Mouse (Mus musculus) embryo, embryonic 11.5 days (tissue): Measurements from ENCODE around the gene Wnt7a.

ENCODE experiments used
- DNase-seq: peaks from one replicate; pipeline ENCODE4 v3.0.0-alpha.2; 2012; ENCODE audit warnings: low read depth, low spot score

Gene Wnt7a

DNA sequence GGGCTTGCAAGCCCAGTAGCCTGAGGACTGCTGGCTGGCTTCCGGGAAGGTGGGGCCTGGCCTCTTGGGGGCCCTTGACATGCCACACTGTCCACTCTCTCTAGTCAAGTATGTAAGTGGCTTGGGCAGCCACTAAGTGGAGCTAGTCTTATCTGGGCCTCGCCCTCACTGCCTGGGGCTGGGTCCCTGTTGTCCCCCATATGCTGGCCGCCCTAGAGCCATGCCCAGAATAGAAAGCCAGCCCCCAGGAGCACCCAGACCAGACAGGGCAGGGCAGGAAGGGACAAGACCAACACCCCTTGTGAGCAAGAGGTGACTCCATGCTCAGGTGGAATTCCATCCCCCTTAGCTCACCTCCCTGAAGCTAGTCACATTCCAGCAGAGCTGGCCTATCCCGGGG lies 22.0 kb downstream of the Wnt7a start:
- no peak for DNase-seq

DNA sequence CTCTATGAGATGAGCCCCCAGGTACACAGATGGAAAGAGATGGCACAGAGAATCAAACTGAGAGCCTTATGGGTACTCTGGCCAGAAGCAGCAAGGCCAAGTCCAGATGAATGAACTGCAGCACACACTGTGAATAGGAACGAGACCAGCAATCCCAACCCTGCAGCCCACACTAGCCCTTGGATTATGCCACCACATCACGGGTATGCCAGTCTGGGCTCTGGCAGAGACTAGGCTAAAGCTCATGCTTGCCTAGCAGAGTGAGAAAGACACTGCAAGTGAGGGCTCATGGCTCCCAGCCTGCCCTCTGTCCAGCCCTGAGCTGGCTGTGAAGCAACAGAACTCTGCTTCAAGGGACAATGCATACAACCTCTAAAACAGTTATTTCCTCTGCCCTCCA lies 26.7 kb downstream of the Wnt7a start:
- DNase-seq: no peak

- no peak for DNase-seq
These were observed 27.3 kb downstream of the Wnt7a start for GRCm38 (mm10) chr6:91383871-91384270.

DNA sequence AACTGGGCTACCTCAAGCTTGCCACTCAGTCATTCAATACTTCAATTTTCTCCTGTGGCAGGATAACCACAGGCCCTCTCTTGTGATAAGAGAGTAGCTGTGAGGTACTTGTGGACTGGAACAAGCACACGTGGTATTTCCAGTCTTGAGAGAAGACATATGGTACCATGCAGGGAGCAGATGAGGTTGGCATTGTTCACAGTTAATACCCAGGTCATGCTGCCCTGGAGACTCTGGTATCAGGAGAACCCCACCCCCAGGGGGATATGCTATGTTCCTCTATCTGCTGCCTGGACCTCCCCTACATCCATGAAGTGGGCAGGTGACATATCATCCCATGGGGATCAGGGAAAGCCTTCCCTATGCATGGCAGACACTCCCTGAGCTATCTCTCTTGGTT lies 27.9 kb downstream of the Wnt7a start:
- DNase-seq: no peak

- no peak for DNase-seq
These were observed 31.3 kb downstream of the Wnt7a start for GRCm38 (mm10) chr6:91379871-91380270.

GRCm38 (mm10) chr6:91379266-91379665 lies 31.9 kb downstream of the Wnt7a start:
- DNase-seq: no peak

- no peak for DNase-seq
These were observed 38.2 kb downstream of the Wnt7a start for GRCm38 (mm10) chr6:91372977-91373376.

- no peak for DNase-seq
These were observed 38.6 kb downstream of the Wnt7a start for GRCm38 (mm10) chr6:91372586-91372971.

- no peak for DNase-seq
These were observed 39.1 kb downstream of the Wnt7a start for GRCm38 (mm10) chr6:91371912-91372585.

DNA sequence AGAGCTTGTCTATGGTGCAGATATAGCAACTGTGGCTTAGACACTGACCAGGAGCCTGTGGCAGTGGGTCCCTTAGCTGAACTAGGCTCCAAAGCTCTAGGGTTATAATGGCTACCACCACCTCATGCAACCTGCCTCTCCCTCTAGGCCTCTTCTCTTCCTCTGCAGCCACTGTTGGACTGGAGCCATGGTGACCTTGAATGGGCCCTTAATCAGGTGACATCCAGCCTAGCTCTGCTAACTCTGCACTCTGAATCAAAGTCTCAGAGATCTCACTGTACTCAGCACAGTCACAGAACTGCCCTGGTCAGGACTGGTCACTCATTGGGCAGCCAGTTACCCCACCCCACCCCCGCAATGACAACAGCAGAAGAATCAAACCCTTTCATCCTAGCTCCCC lies 44.4 kb downstream of the Wnt7a start:
- DNase-seq: no peak

DNA sequence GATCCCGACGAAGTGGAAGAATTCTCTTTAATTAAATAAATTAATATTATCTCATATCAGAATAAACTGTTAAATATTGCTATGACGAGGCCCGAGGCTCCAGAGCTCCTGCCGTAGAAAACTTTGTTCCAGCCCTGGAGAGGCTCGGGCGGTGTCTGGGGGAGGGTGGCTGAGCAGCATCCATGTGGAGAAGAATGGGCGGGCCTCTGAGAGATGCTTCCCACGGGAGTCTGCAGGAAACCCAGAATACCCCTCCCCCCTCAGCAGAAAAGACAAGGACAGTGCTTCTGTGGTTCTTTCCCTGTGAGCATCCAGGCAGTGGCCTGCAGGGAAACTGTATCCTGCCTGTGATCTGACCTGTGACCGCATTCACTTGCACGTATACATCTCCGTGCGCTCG lies 45.7 kb downstream of the Wnt7a start:
- no peak for DNase-seq

DNA sequence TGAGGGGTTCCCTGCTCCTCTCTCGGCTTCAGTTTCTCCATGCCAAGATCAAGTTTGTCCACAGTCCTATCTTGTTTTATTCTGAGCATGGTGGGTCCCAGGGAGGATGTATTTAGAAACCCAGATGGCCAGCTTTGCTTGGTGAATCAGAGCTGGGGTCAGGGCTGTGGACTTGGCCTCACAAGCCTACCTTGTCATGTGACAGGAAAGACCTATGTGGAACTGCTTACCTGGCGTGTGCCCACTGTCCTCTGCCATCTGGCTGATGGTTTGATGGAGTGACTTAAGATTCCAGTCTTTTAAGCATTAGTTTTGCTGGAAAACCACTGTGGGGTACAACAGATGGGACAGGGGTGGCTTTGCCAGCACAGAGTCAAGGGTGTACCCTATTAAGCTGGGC lies 48.4 kb downstream of the Wnt7a start:
- no peak for DNase-seq

- no peak for DNase-seq
These were observed 50.2 kb downstream of the Wnt7a start for GRCm38 (mm10) chr6:91360998-91361397.

DNA sequence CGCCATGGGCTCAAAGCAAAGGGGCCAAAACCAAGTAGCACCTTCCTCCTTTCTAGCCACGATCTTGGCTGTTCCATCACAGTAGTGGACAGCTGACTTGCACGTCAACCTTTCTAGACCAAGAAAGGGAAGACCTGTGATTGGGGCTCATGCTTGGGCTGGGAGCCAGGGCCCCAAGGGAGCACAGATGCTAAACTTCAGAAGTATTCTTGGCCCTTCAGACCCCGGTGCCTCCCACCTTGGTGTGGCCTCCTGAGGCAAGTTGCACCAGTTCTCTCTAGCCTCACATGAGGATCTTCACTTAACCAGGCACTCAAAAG lies 50.8 kb downstream of the Wnt7a start:
- DNase-seq: no peak

DNA sequence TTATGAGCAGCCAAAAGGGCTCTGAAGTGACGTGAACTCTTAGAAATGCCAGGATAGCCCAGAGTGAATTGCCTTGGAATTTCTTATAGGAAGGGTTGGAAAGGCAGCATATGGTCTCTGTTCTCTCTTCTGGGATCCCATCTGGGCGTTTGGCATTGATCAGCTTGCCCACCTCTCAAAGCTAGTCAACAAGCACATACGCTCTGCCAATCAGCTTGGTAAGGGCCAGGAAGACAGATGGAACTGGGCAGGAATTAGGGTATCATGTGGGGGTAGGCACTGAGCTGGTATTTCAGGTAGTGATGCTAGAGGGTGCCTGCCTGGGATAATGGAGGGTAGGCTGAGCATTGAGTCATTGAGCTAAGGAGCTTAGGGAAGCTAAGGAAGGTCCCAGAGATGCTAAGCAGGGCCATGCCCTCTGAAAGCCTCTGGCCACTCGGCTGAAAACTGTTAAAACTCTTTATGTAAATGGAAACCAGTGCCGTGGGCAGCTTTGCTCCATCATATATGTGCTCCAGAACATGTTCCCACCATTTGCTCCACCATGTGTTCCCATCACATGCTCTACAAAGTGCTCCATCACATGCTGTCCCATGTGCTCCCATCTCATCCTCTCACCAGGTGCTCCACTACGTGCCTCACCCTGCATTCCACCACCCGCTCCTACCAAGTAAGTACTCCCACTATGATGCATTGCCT lies 51.3 kb downstream of the Wnt7a start:
- DNase-seq: no peak

GRCm38 (mm10) chr6:91358866-91359656 lies 52.1 kb downstream of the Wnt7a start:
- no peak for DNase-seq

DNA sequence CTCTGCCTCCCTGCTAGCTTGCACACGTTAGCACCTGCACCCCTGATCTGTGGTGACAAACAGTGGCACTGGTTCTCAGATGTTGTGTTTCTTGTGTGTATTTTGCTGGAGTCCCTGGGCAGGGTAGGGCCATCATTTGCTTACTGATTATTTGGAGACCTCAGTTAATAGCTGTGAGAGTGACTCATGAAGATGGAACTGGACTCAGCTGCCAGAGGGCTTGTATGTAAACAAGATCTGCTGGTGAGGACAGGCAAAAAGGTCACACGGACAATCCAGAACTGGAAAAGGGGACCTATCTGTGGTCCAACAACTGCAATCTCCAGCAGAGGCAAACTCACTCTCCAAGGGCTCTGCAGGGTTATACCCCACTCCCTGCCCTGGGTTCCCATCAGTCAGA lies 52.8 kb downstream of the Wnt7a start:
- DNase-seq: no peak

DNA sequence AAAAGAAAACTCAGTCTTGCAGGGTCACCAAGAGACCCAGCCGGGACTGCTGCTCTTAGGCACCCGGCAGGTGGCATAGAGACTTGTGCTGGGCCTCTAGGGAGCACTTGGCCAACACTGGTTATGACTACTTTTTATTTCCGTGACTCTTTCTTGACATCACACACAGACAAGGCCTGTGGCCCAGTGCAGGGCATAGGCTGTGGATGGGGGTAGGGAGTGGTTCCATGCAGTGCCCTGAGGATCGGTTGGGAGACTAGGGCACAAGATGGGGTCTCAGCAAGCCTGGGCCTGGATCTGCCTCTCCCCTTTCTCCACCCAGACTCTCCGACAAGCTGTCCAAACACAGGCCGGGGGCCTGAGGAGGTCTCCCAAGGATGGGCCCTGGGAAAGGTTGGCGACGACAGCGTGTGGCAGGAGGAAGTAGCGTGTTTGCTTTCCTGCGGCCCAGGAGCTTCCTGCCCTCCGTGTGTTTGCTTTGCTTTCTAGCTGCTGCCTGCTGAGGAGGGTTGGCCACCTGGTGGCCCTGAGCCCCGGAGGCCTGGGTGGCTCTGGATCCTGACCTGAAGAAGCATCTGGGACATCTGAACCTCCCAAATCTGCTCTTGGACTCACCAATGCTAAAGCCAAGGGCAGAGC lies 53.8 kb downstream of the Wnt7a start:
- DNase-seq: no peak

DNA sequence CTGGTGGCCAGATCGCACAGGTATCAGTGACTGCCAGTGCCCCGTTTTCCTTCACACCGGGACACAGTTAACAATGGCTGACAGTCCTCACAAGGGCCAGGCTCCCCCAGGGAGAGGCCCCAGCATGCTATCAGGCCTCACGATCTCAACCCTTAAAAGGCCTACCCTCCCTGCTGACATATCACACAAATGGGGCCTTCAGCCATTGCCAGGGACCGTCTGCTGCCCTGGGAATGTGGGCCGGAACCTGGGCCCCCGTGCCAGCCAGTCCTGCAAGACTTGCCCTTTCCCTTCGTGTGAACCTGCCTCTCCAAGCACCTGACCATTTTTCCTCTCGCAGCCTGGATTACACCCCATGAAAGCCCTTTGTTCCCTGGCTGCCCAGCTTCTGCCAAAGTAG lies 61.5 kb downstream of the Wnt7a start:
- no peak for DNase-seq

DNA sequence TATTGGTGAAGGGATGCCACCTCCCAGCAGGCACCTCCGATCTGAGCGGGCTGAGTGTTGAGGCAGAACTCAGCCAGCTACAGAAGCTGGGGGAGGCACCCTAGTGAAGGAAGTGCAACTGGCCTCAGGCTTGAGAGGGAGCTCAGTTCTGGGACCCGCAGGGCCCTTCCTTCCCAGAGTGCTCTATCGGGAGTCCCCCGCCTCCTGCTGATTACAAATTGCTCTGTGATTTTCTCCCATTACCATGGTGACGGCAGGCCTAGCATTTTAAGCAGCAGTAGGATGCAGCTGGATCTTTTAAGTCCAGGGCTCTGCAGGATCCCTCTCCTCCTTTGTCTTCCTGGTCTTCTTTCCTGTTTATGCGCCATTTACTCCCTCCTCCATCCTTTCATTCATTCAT lies 63.4 kb downstream of the Wnt7a start:
- DNase-seq: no peak

GRCm38 (mm10) chr6:91346906-91347156 lies 64.3 kb downstream of the Wnt7a start:
- DNase-seq: no peak

GRCm38 (mm10) chr6:91346071-91346905 lies 64.9 kb downstream of the Wnt7a start:
- peak; percentile 30 for DNase-seq
